Mouse (Mus musculus): ENCODE results near the gene Ncf1.

GRCm38 (mm10) chr5:134237936-134238760 is 8.7 kb upstream of the Ncf1 start:
- TF ChIP-seq POLR2A (IDR thresholded peaks at IDR 0.05; ENCODE audit: borderline replicate concordance, insufficient read depth, low read length) (no peak), CTCF (IDR thresholded peaks at IDR 0.05; ENCODE audit: borderline replicate concordance, insufficient read depth, low read depth, low read length) (no peak)

Data from cerebellum, adult 2 months (tissue).